Mouse (Mus musculus): ENCODE measurements around the gene Fgfr2.

GRCm38 (mm10) chr7:131975867-131976266 lies 1147.3 kb downstream of the Fgfr2 start:
- TF ChIP-seq MAX (IDR thresholded peaks at IDR 0.05; ENCODE audit: low read depth) (no peak), POLR2A (IDR thresholded peaks at IDR 0.05; ENCODE audit: insufficient read length, low read depth) (no peak)
